Mouse (Mus musculus): ENCODE data around the gene Rph3al.

Gene Rph3al

GRCm38 (mm10) chr11:75948789-75949188, 10.6 kb upstream of the Rph3al start:
- DNase-seq, result no peak

- peak; percentile 30 for DNase-seq
These were observed 9.0 kb upstream of the Rph3al start for GRCm38 (mm10) chr11:75947223-75947622.

- DNase-seq, result no peak
These were observed 7.7 kb upstream of the Rph3al start for GRCm38 (mm10) chr11:75945805-75946450.

GRCm38 (mm10) chr11:75937370-75937871, 808 bp downstream of the Rph3al start:
- peak; percentile 80 for DNase-seq

- DNase-seq, result peak; percentile 92
These were observed 2.3 kb downstream of the Rph3al start for GRCm38 (mm10) chr11:75935819-75936430.

- DNase-seq, result peak; percentile 27
These were observed 3.8 kb downstream of the Rph3al start for GRCm38 (mm10) chr11:75934425-75934824.

- DNase-seq, result no peak
These were observed 4.9 kb downstream of the Rph3al start for GRCm38 (mm10) chr11:75933371-75933770.

- peak; percentile 29 for DNase-seq
These were observed 7.1 kb downstream of the Rph3al start for GRCm38 (mm10) chr11:75930911-75931678.

GRCm38 (mm10) chr11:75930208-75930607, 8.0 kb downstream of the Rph3al start:
- DNase-seq, result no peak

GRCm38 (mm10) chr11:75927881-75928280, 10.3 kb downstream of the Rph3al start:
- no peak for DNase-seq

- peak; percentile 67 for DNase-seq
These were observed 11.6 kb downstream of the Rph3al start for GRCm38 (mm10) chr11:75926431-75927312.

GRCm38 (mm10) chr11:75925801-75926200, 12.4 kb downstream of the Rph3al start:
- DNase-seq, result no peak

- DNase-seq, result peak; percentile 49
These were observed 15.5 kb downstream of the Rph3al start for GRCm38 (mm10) chr11:75922741-75923140.

GRCm38 (mm10) chr11:75919139-75919538, 19.1 kb downstream of the Rph3al start:
- no peak for DNase-seq

GRCm38 (mm10) chr11:75917340-75917739, 20.9 kb downstream of the Rph3al start:
- DNase-seq, result no peak

GRCm38 (mm10) chr11:75913953-75914352, 24.3 kb downstream of the Rph3al start:
- DNase-seq, result peak; percentile 80

GRCm38 (mm10) chr11:75912944-75913657, 25.1 kb downstream of the Rph3al start:
- DNase-seq, result peak; percentile 86

GRCm38 (mm10) chr11:75911962-75912361, 26.3 kb downstream of the Rph3al start:
- no peak for DNase-seq

GRCm38 (mm10) chr11:75909702-75910429, 28.4 kb downstream of the Rph3al start:
- peak; percentile 51 for DNase-seq

GRCm38 (mm10) chr11:75907406-75907805, 30.8 kb downstream of the Rph3al start:
- DNase-seq, result no peak

- DNase-seq, result peak; percentile 65
These were observed 31.7 kb downstream of the Rph3al start for GRCm38 (mm10) chr11:75906556-75906955.
